Mouse (Mus musculus): ENCODE measurements around the gene Gadd45b. TPM values are rescaled to one million over a fixed set of nuclear protein-coding genes. Genes with fewer than 3 reads are reported as not detected.
A peak's percentile ranks its signal among the peaks of the same experiment; 100 is the strongest.

The Gadd45b gene
- polyA plus RNA-seq, 1 experiment from 2014 or later, result 62.2 TPM

- 59% methylated on average over 14 of the region's 14 CpGs for WGBS
- peak overlapping the region; percentile 73 for H3K27ac ChIP-seq (replicated peaks)
These were observed 17.0 kb downstream of the Gadd45b start for GRCm38 (mm10) chr10:80946684-80947437.

GRCm38 (mm10) chr10:80947802-80948201 is 17.9 kb downstream of the Gadd45b start:
- H3K9ac ChIP-seq (ENCODE audit: low read length), result no peak overlapping the region
- peak; percentile 50 for DNase-seq (ENCODE audit: low spot score)
- no peak overlapping the region for H3K4me2 ChIP-seq (replicated peaks; ENCODE audit: low read depth)
- ATAC-seq (ENCODE audit: low FRiP score, low TSS enrichment), result no peak
- WGBS, result 19% methylated on average over 2 of the region's 2 CpGs
- H3K27me3 ChIP-seq (ENCODE audit: control insufficient read depth, insufficient read depth, low read length), result no peaks in the 10 kb centered on the region
- H3K4me3 ChIP-seq (ENCODE audit: low read depth, low read length), result no peak overlapping the region
- H3K36me3 ChIP-seq (ENCODE audit: control insufficient read depth, insufficient read depth, low read length), result no peaks in the 10 kb centered on the region
- H3K9me3 ChIP-seq (ENCODE audit: control insufficient read depth, low read length), result no peaks in the 10 kb centered on the region
- peak overlapping the region; percentile 73 for H3K27ac ChIP-seq (replicated peaks)
- TF ChIP-seq CTCF (IDR thresholded peaks at IDR 0.05; ENCODE audit: low read depth) (no peak), EP300 (optimal IDR thresholded peaks at IDR 0.05) (no peak)
- H3K4me1 ChIP-seq (replicated peaks; ENCODE audit: control insufficient read depth, insufficient read depth), result peaks cover 6% of the 10 kb centered on the region

More at GRCm38 (mm10) chr10:80946684-80947437, 17.0 kb downstream of the Gadd45b start:
- H3K36me3 ChIP-seq (ENCODE audit: control insufficient read depth, insufficient read depth, low read length), result no peaks in the 10 kb centered on the region
- no peaks in the 10 kb centered on the region for H3K9me3 ChIP-seq (ENCODE audit: control insufficient read depth, low read length)
- H3K4me1 ChIP-seq (replicated peaks; ENCODE audit: control insufficient read depth, insufficient read depth), result peaks cover 6% of the 10 kb centered on the region
- no peak overlapping the region for H3K4me3 ChIP-seq (ENCODE audit: low read depth, low read length)
- H3K4me2 ChIP-seq (replicated peaks; ENCODE audit: low read depth), result no peak overlapping the region
- ATAC-seq (ENCODE audit: low FRiP score, low TSS enrichment) (no peak), DNase-seq (ENCODE audit: low spot score) (peak; percentile 41)
- TF ChIP-seq CTCF (IDR thresholded peaks at IDR 0.05; ENCODE audit: low read depth), result peak; percentile 61
- TF ChIP-seq EP300 (optimal IDR thresholded peaks at IDR 0.05), result no peak
- H3K27me3 ChIP-seq (ENCODE audit: control insufficient read depth, insufficient read depth, low read length), result no peaks in the 10 kb centered on the region
- H3K9ac ChIP-seq (ENCODE audit: low read length), result 0 out of 2 replicates have a peak overlapping the region, but pooled peaks have one; percentile 8

GRCm38 (mm10) chr10:80948570-80948969 is 18.7 kb downstream of the Gadd45b start:
- Histone ChIP-seq H3K4me1 (replicated peaks; ENCODE audit: control insufficient read depth, insufficient read depth) (peaks cover 6% of the 10 kb centered on the region), H3K9ac (ENCODE audit: low read length) (no peak overlapping the region), H3K9me3 (ENCODE audit: control insufficient read depth, low read length) (no peaks in the 10 kb centered on the region), H3K27me3 (ENCODE audit: control insufficient read depth, insufficient read depth, low read length) (no peaks in the 10 kb centered on the region), H3K36me3 (ENCODE audit: control insufficient read depth, insufficient read depth, low read length) (no peaks in the 10 kb centered on the region), H3K27ac (replicated peaks) (peak overlapping the region; percentile 73), H3K4me3 (ENCODE audit: low read depth, low read length) (no peak overlapping the region), H3K4me2 (replicated peaks; ENCODE audit: low read depth) (no peak overlapping the region)
- DNase-seq (ENCODE audit: low spot score) (peak; percentile 87), ATAC-seq (ENCODE audit: low FRiP score, low TSS enrichment) (peak; percentile 76)
- TF ChIP-seq EP300 (optimal IDR thresholded peaks at IDR 0.05) (no peak), CTCF (IDR thresholded peaks at IDR 0.05; ENCODE audit: low read depth) (no peak)
- 23% methylated on average over 6 of the region's 6 CpGs for WGBS

GRCm38 (mm10) chr10:80949081-80949480 is 19.2 kb downstream of the Gadd45b start:
- WGBS, result 66% methylated on average over 3 of the region's 3 CpGs
- ATAC-seq (ENCODE audit: low FRiP score, low TSS enrichment) (no peak), DNase-seq (ENCODE audit: low spot score) (no peak)
- Histone ChIP-seq H3K36me3 (ENCODE audit: control insufficient read depth, insufficient read depth, low read length) (no peaks in the 10 kb centered on the region), H3K9ac (ENCODE audit: low read length) (peak overlapping the region; percentile 35; the same call in 1 of the 2 replicates), H3K4me2 (replicated peaks; ENCODE audit: low read depth) (no peak overlapping the region), H3K27me3 (ENCODE audit: control insufficient read depth, insufficient read depth, low read length) (no peaks in the 10 kb centered on the region), H3K4me3 (ENCODE audit: low read depth, low read length) (no peak overlapping the region), H3K27ac (replicated peaks) (peak overlapping the region; percentile 13; the same call in 1 of the 2 replicates), H3K4me1 (replicated peaks; ENCODE audit: control insufficient read depth, insufficient read depth) (peaks cover 6% of the 10 kb centered on the region), H3K9me3 (ENCODE audit: control insufficient read depth, low read length) (no peaks in the 10 kb centered on the region)
- no peak for TF ChIP-seq CTCF (IDR thresholded peaks at IDR 0.05; ENCODE audit: low read depth)
- TF ChIP-seq EP300 (optimal IDR thresholded peaks at IDR 0.05), result no peak

GRCm38 (mm10) chr10:80950314-80950713 is 20.4 kb downstream of the Gadd45b start:
- DNase-seq (ENCODE audit: low spot score) (no peak), ATAC-seq (ENCODE audit: low FRiP score, low TSS enrichment) (no peak)
- H3K36me3 ChIP-seq (ENCODE audit: control insufficient read depth, insufficient read depth, low read length), result no peaks in the 10 kb centered on the region
- no peak overlapping the region for H3K9ac ChIP-seq (ENCODE audit: low read length)
- no peak overlapping the region for H3K4me3 ChIP-seq (ENCODE audit: low read depth, low read length)
- H3K27ac ChIP-seq (replicated peaks), result no peak overlapping the region
- no peak overlapping the region for H3K4me2 ChIP-seq (replicated peaks; ENCODE audit: low read depth)
- H3K9me3 ChIP-seq (ENCODE audit: control insufficient read depth, low read length), result no peaks in the 10 kb centered on the region
- H3K27me3 ChIP-seq (ENCODE audit: control insufficient read depth, insufficient read depth, low read length), result no peaks in the 10 kb centered on the region
- 40% methylated on average over 5 of the region's 5 CpGs for WGBS
- no peak for TF ChIP-seq EP300 (optimal IDR thresholded peaks at IDR 0.05)
- no peak for TF ChIP-seq CTCF (IDR thresholded peaks at IDR 0.05; ENCODE audit: low read depth)
- peaks cover 10% of the 10 kb centered on the region for H3K4me1 ChIP-seq (replicated peaks; ENCODE audit: control insufficient read depth, insufficient read depth)

GRCm38 (mm10) chr10:80951761-80952390 is 22.0 kb downstream of the Gadd45b start:
- Histone ChIP-seq H3K27me3 (ENCODE audit: control insufficient read depth, insufficient read depth, low read length) (no peaks in the 10 kb centered on the region), H3K4me3 (ENCODE audit: low read depth, low read length) (no peak overlapping the region)
- WGBS, result 77% methylated on average over 10 of the region's 10 CpGs

More at GRCm38 (mm10) chr10:80951761-80952390, 22.0 kb downstream of the Gadd45b start:
- Histone ChIP-seq H3K27ac (replicated peaks) (no peak overlapping the region), H3K9ac (ENCODE audit: low read length) (no peak overlapping the region), H3K4me2 (replicated peaks; ENCODE audit: low read depth) (no peak overlapping the region), H3K36me3 (ENCODE audit: control insufficient read depth, insufficient read depth, low read length) (no peaks in the 10 kb centered on the region), H3K9me3 (ENCODE audit: control insufficient read depth, low read length) (no peaks in the 10 kb centered on the region), H3K4me1 (replicated peaks; ENCODE audit: control insufficient read depth, insufficient read depth) (peaks cover 16% of the 10 kb centered on the region)
- DNase-seq (ENCODE audit: low spot score) (no peak), ATAC-seq (ENCODE audit: low FRiP score, low TSS enrichment) (no peak)
- TF ChIP-seq EP300 (optimal IDR thresholded peaks at IDR 0.05), result no peak
- TF ChIP-seq CTCF (IDR thresholded peaks at IDR 0.05; ENCODE audit: low read depth), result no peak

All from stomach, postnatal 0 days (tissue).